Mouse (Mus musculus): ENCODE results near the gene Gpd1. TPM values are rescaled to one million over a fixed set of nuclear protein-coding genes. Genes with fewer than 3 reads are reported as not detected.

The Gpd1 gene
- polyA plus RNA-seq, 1 experiment from 2014 or later, result 0.63 TPM

Other genes starting within 250 kb of the Gpd1 start
- 11.9 TPM in 2 replicates for gene Bcdin3d, start 242.8 kb upstream of the Gpd1 start, polyA plus RNA-seq (2014; fragmentation: Nextera tagmentation; extraction: Ambion mirVana)
- gene Faim2, start 189.3 kb upstream of the Gpd1 start, polyA plus RNA-seq (2014; fragmentation: Nextera tagmentation; extraction: Ambion mirVana), result 0.40 and 0.51 TPM in 2 replicates
- not detected in 2 replicates for gene Aqp2, start 138.5 kb upstream of the Gpd1 start, polyA plus RNA-seq (2014; fragmentation: Nextera tagmentation; extraction: Ambion mirVana)
- gene Aqp5, start 126.7 kb upstream of the Gpd1 start, polyA plus RNA-seq (2014; fragmentation: Nextera tagmentation; extraction: Ambion mirVana), result 1.6 and 1.9 TPM in 2 replicates
- not detected in 2 replicates for gene Aqp6, start 116.1 kb upstream of the Gpd1 start, polyA plus RNA-seq (2014; fragmentation: Nextera tagmentation; extraction: Ambion mirVana)
- gene Racgap1, start 65.9 kb upstream of the Gpd1 start, polyA plus RNA-seq (2014; fragmentation: Nextera tagmentation; extraction: Ambion mirVana), result 91.8 and 126 TPM in 2 replicates
- gene Asic1, start 47.1 kb upstream of the Gpd1 start, polyA plus RNA-seq (2014; fragmentation: Nextera tagmentation; extraction: Ambion mirVana), result 1.8 and 2.1 TPM in 2 replicates
- gene Smarcd1, start 15.4 kb upstream of the Gpd1 start, polyA plus RNA-seq (2014; fragmentation: Nextera tagmentation; extraction: Ambion mirVana), result 24.8 and 26.6 TPM in 2 replicates
- not detected in 2 replicates for gene Gm17349, start 12.0 kb upstream of the Gpd1 start, polyA plus RNA-seq (2014; fragmentation: Nextera tagmentation; extraction: Ambion mirVana)
- 176 and 187 TPM in 2 replicates for gene Cox14, start 8.1 kb downstream of the Gpd1 start, polyA plus RNA-seq (2014; fragmentation: Nextera tagmentation; extraction: Ambion mirVana)
- gene Cers5, start 55.4 kb downstream of the Gpd1 start, polyA plus RNA-seq (2014; fragmentation: Nextera tagmentation; extraction: Ambion mirVana), result 52.7 and 56.1 TPM in 2 replicates
- gene Lima1, start 157.9 kb downstream of the Gpd1 start, polyA plus RNA-seq (2014; fragmentation: Nextera tagmentation; extraction: Ambion mirVana), result 24.1 and 27.8 TPM in 2 replicates
- gene Fam186a, start 249.5 kb downstream of the Gpd1 start, polyA plus RNA-seq (2014; fragmentation: Nextera tagmentation; extraction: Ambion mirVana), result 0.01 and 0.04 TPM in 2 replicates

Measured in heart, embryonic 11.5 days (tissue).